Mouse (Mus musculus) limb, embryonic 13.5 days (tissue): ENCODE results near the gene Pcbp4. TPM values are rescaled to one million over a fixed set of nuclear protein-coding genes. Genes with fewer than 3 reads are reported as not detected.

Experiments used
- ATAC-seq: fragments of 200-750 bp; cut with Nextera tagmentation; 2 replicates; pipeline ENCODE4 v1.8.0; 2017; ENCODE audit warnings: low read depth, moderate number of reproducible peaks, moderate TSS enrichment; ENCODE audit not compliant: low FRiP score
- H3K27ac ChIP-seq: fragments of 300-500 bp; sonication (generic); 2 replicates; pipeline ENCODE4 v1.5.1; 2015; ENCODE audit warnings: inconsistent platforms, mild to moderate bottlenecking, moderate library complexity
- H3K27me3 ChIP-seq: fragments of 300-500 bp; sonication (generic); 2 replicates; pipeline ENCODE4 v1.6.1; 2015; ENCODE audit warnings: mild to moderate bottlenecking, inconsistent platforms
- H3K36me3 ChIP-seq: fragments of 300-500 bp; sonication (generic); 2 replicates; pipeline ENCODE4 v1.6.1; 2015; ENCODE audit warnings: inconsistent platforms, mild to moderate bottlenecking, moderate library complexity
- H3K4me1 ChIP-seq: fragments of 300-500 bp; sonication (generic); 2 replicates; pipeline ENCODE4 v1.6.1; 2015; ENCODE audit warnings: inconsistent platforms
- H3K4me2 ChIP-seq: fragments of 300-500 bp; sonication (generic); replicated peaks from 2 replicates; pipeline ENCODE4 v1.6.1; 2015; ENCODE audit warnings: inconsistent platforms, mild to moderate bottlenecking, moderate library complexity
- H3K4me3 ChIP-seq: fragments of 300-500 bp; sonication (generic); 2 replicates; pipeline ENCODE4 v1.5.1; 2015; ENCODE audit warnings: moderate library complexity, mild to moderate bottlenecking, inconsistent platforms
- H3K9ac ChIP-seq: fragments of 300-500 bp; sonication (generic); 2 replicates; pipeline ENCODE4 v1.6.1; 2015; ENCODE audit warnings: mild to moderate bottlenecking, inconsistent platforms
- H3K9me3 ChIP-seq: fragments of 300-500 bp; sonication (generic); 2 replicates; pipeline ENCODE4 v1.6.1; 2016; ENCODE audit warnings: inconsistent platforms
- WGBS: fragments of 180-500 bp; shearing (Covaris S2); methylation state at CpG from one replicate; pipeline ENCODE4 v1.1.7; 2015; 5-methylcytosine and 5-hydroxymethylcytosine counted together
- polyA plus RNA-seq: library from polyadenylated mRNA; unstranded; fragments of >200 nt; fragmentation: Nextera tagmentation; extraction: Ambion mirVana; gene quantifications from 2 replicates; pipeline ENCODE4 v1.2.1, GENCODE M21; 2015

Pcbp4 gene
- polyA plus RNA-seq, 1 experiment from 2014 or later: 129 TPM

GRCm38 (mm10) chr9:106457920-106458319 lies 4.8 kb downstream of the Pcbp4 start:
- Histone ChIP-seq H3K9me3 (no peaks in the 10 kb centered on the region), H3K4me1 (peaks cover 56% of the 10 kb centered on the region), H3K36me3 (peaks cover 52% of the 10 kb centered on the region), H3K9ac (peak overlapping the region; percentile 25; the same call in 1 of the 2 replicates), H3K27me3 (no peaks in the 10 kb centered on the region), H3K4me2 (peak overlapping the region; percentile 87; the same call in 1 of the 2 replicates), H3K27ac (peak overlapping the region; percentile 92; the same call in 1 of the 2 replicates), H3K4me3 (no peak overlapping the region)
- no peak for ATAC-seq
- WGBS: 74% methylated on average over 5 of the region's 5 CpGs

GRCm38 (mm10) chr9:106459946-106460345 lies 6.9 kb downstream of the Pcbp4 start:
- peaks cover 53% of the 10 kb centered on the region for H3K4me1 ChIP-seq
- WGBS: 83% methylated on average over 15 of the region's 15 CpGs
- no peak for ATAC-seq

GRCm38 (mm10) chr9:106460401-106461025 lies 7.4 kb downstream of the Pcbp4 start:
- Histone ChIP-seq H3K4me1 (peaks cover 49% of the 10 kb centered on the region), H3K27me3 (peaks cover 8% of the 10 kb centered on the region; the same call in 1 of the 2 replicates), H3K9ac (no peak overlapping the region), H3K27ac (no peak overlapping the region), H3K4me2 (no peak overlapping the region), H3K9me3 (no peaks in the 10 kb centered on the region), H3K4me3 (no peak overlapping the region), H3K36me3 (peaks cover 66% of the 10 kb centered on the region)
- ATAC-seq: no peak
- 70% methylated on average over 18 of the region's 18 CpGs for WGBS

More at GRCm38 (mm10) chr9:106459946-106460345, 6.9 kb downstream of the Pcbp4 start:
- Histone ChIP-seq H3K27me3 (peaks cover 7% of the 10 kb centered on the region; the same call in 1 of the 2 replicates), H3K4me2 (no peak overlapping the region), H3K4me3 (no peak overlapping the region), H3K9me3 (no peaks in the 10 kb centered on the region), H3K36me3 (peaks cover 66% of the 10 kb centered on the region), H3K9ac (peak overlapping the region; percentile 8; the same call in 1 of the 2 replicates), H3K27ac (no peak overlapping the region)

- no peaks in the 10 kb centered on the region for H3K9me3 ChIP-seq
- ATAC-seq: no peak
- peaks cover 49% of the 10 kb centered on the region for H3K4me1 ChIP-seq
- H3K4me3 ChIP-seq: no peak overlapping the region
- no peak overlapping the region for H3K4me2 ChIP-seq
- 92% methylated on average over 9 of the region's 9 CpGs for WGBS
- H3K27me3 ChIP-seq: peaks cover 12% of the 10 kb centered on the region; the same call in 1 of the 2 replicates
- H3K9ac ChIP-seq: no peak overlapping the region
- peaks cover 66% of the 10 kb centered on the region for H3K36me3 ChIP-seq
- no peak overlapping the region for H3K27ac ChIP-seq
Observed at GRCm38 (mm10) chr9:106461026-106461415, 7.9 kb downstream of the Pcbp4 start.

GRCm38 (mm10) chr9:106461641-106462429 lies 8.7 kb downstream of the Pcbp4 start:
- Histone ChIP-seq H3K36me3 (peaks cover 63% of the 10 kb centered on the region), H3K4me1 (peaks cover 41% of the 10 kb centered on the region), H3K4me3 (no peak overlapping the region), H3K9ac (no peak overlapping the region), H3K9me3 (no peaks in the 10 kb centered on the region), H3K4me2 (no peak overlapping the region), H3K27me3 (peaks cover 12% of the 10 kb centered on the region; the same call in 1 of the 2 replicates), H3K27ac (no peak overlapping the region)
- 87% methylated on average over 16 of the region's 16 CpGs for WGBS
- no peak for ATAC-seq

- no peak for ATAC-seq
- no peak overlapping the region for H3K27ac ChIP-seq
- WGBS: 92% methylated on average over 12 of the region's 12 CpGs
- H3K4me3 ChIP-seq: no peak overlapping the region
- peaks cover 35% of the 10 kb centered on the region for H3K4me1 ChIP-seq
- H3K36me3 ChIP-seq: peaks cover 57% of the 10 kb centered on the region
- no peak overlapping the region for H3K4me2 ChIP-seq
- peaks cover 12% of the 10 kb centered on the region; the same call in 1 of the 2 replicates for H3K27me3 ChIP-seq
- no peak overlapping the region for H3K9ac ChIP-seq
- no peaks in the 10 kb centered on the region for H3K9me3 ChIP-seq
Observed at GRCm38 (mm10) chr9:106462430-106462800, 9.3 kb downstream of the Pcbp4 start.

- Histone ChIP-seq H3K4me2 (no peak overlapping the region), H3K9ac (no peak overlapping the region), H3K27me3 (peaks cover 12% of the 10 kb centered on the region; the same call in 1 of the 2 replicates), H3K4me3 (no peak overlapping the region), H3K4me1 (peaks cover 25% of the 10 kb centered on the region), H3K36me3 (peaks cover 49% of the 10 kb centered on the region), H3K27ac (no peak overlapping the region), H3K9me3 (no peaks in the 10 kb centered on the region)
- no peak for ATAC-seq
- 88% methylated on average over 21 of the region's 21 CpGs for WGBS
Observed at GRCm38 (mm10) chr9:106463122-106464063, 10.3 kb downstream of the Pcbp4 start.

GRCm38 (mm10) chr9:106464751-106465541 lies 11.9 kb downstream of the Pcbp4 start:
- Histone ChIP-seq H3K27me3 (peaks cover 12% of the 10 kb centered on the region; the same call in 1 of the 2 replicates), H3K36me3 (peaks cover 42% of the 10 kb centered on the region), H3K4me3 (peak overlapping the region; percentile 65), H3K9me3 (no peaks in the 10 kb centered on the region), H3K4me2 (peak overlapping the region; percentile 98), H3K9ac (peak overlapping the region; percentile 82), H3K4me1 (peaks cover 17% of the 10 kb centered on the region), H3K27ac (peak overlapping the region; percentile 48; the same call in 1 of the 2 replicates)
- 1% methylated on average over 94 of the region's 99 CpGs for WGBS
- peak; percentile 70 for ATAC-seq

- Histone ChIP-seq H3K36me3 (peaks cover 34% of the 10 kb centered on the region), H3K4me2 (peak within 1 kb of the TSS; percentile 98), H3K27ac (peak within 1 kb of the TSS; percentile 48; the same call in 1 of the 2 replicates), H3K9me3 (no peaks in the 10 kb centered on the region), H3K27me3 (peaks cover 12% of the 10 kb centered on the region; the same call in 1 of the 2 replicates), H3K9ac (peak within 1 kb of the TSS; percentile 82), H3K4me1 (peaks cover 14% of the 10 kb centered on the region), H3K4me3 (peak within 1 kb of the TSS; percentile 65)
- peak; percentile 17; the same call in 1 of the 2 replicates for ATAC-seq
- 28% methylated on average over 26 of the region's 26 CpGs for WGBS
Observed at GRCm38 (mm10) chr9:106465571-106466200, 12.6 kb downstream of the Pcbp4 start, which contains the start of gene Gpr62. Gene Gpr62, minus strand, starts transcription at chr9:106465938.

- Histone ChIP-seq H3K9ac (no peak overlapping the region), H3K9me3 (no peaks in the 10 kb centered on the region), H3K36me3 (peaks cover 24% of the 10 kb centered on the region), H3K27ac (no peak overlapping the region), H3K4me1 (peaks cover 17% of the 10 kb centered on the region), H3K4me3 (no peak overlapping the region), H3K4me2 (no peak overlapping the region), H3K27me3 (peaks cover 12% of the 10 kb centered on the region; the same call in 1 of the 2 replicates)
- 93% methylated on average over 6 of the region's 6 CpGs for WGBS
- ATAC-seq: no peak
Observed at GRCm38 (mm10) chr9:106466721-106467120, 13.6 kb downstream of the Pcbp4 start.
